Mouse (Mus musculus): ENCODE results near the gene Lman1l.

DNA sequence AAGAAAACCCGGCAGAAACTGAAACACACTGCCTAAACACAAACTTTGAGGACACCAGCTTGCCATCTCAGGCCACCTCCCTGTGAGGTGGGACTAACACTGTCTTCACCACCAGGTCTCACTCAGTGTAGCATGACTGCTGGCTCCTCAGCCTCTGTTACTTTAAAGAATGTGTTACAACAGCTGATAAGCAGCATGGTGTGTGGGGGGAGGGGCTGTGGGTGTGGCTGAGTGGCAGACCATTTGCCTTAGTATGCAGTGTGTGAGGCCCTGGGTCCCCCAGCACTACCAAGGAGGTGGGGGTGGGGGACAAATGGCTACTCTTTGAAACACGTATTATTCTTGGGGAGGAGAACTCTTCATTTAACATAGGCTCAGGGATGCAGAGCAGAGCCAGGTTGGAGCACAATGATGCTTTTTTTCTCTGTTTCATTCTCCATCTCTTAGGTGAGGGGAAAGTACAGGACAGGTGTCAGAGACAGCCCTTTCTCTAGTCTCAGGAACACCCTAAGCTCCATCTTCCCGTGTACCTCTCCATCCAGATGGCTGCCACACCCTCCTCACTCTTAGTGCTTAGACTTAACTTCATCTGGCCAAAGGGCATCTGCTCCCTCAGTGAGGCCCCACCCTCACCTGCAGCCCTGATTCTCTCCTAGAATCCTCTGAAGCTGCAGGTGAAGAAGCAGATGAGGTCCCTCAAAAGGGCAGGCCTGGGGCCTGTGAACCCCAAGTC is 19.8 kb downstream of the Lman1l start:
- TF ChIP-seq CHD2 (IDR thresholded peaks at IDR 0.05; ENCODE audit: low read depth, low read length) = no peak
- TF ChIP-seq ZC3H11A (IDR thresholded peaks at IDR 0.05; ENCODE audit: borderline replicate concordance, low read depth, low read length) = no peak
- TF ChIP-seq ZNF384 (IDR thresholded peaks at IDR 0.05; ENCODE audit: low read depth, low read length) = no peak
- TF ChIP-seq HCFC1 (IDR thresholded peaks at IDR 0.05; ENCODE audit: borderline replicate concordance, insufficient read depth, low read length) = no peak
- TF ChIP-seq MAFK (IDR thresholded peaks at IDR 0.05; ENCODE audit: insufficient read depth, low read depth, low read length) = no peak

Data from ES-E14 (cell line).